Mouse (Mus musculus): ENCODE results near the gene Cyp4x1. TPM values are rescaled to one million over a fixed set of nuclear protein-coding genes. Genes with fewer than 3 reads are reported as not detected.
A peak's percentile ranks its signal among the peaks of the same experiment; 100 is the strongest.

Gene Cyp4x1
- polyA plus RNA-seq, 1 experiment from 2014 or later = not detected

DNA sequence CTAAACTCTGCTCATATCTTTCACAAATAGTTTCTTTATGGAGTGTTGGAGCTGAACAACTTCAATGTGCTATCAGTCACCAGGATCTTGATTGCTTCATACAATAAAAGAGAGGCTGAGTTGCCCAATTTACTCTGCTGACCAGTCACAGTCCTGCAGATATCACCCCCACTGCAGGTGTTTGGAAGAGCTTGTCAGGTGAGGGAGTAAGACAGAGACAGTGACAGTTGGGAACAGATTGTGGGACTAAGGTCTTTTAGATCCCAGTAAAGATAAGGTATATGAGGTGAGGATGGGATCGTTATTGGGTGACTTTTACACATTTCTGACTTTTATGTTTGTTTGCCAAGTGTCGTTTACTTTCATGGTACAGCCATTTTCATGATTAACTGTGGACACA is 22.9 kb downstream of the Cyp4x1 start:
- TF ChIP-seq EP300 (IDR thresholded peaks at IDR 0.05) (no peak), CTCF (IDR thresholded peaks at IDR 0.05) (no peak)
- Histone ChIP-seq H3K27ac (ENCODE audit: low read length) (no peak overlapping the region), H3K27me3 (replicated peaks; ENCODE audit: insufficient read depth, low read length) (no peaks in the 10 kb centered on the region), H3K4me2 (replicated peaks; ENCODE audit: low read depth, low read length) (no peak overlapping the region), H3K4me3 (ENCODE audit: low read depth, low read length) (no peak overlapping the region), H3K9ac (replicated peaks; ENCODE audit: low read depth) (no peak overlapping the region), H3K4me1 (ENCODE audit: insufficient read depth, low read depth, low read length) (no peaks in the 10 kb centered on the region), H3K9me3 (ENCODE audit: low read length) (no peaks in the 10 kb centered on the region), H3K36me3 (ENCODE audit: insufficient read depth, low read length) (no peaks in the 10 kb centered on the region)
- DNase-seq (ENCODE audit: low spot score) = no peak
- 60% methylated on average over 2 of the region's 2 CpGs for WGBS
- no peak for ATAC-seq

DNA sequence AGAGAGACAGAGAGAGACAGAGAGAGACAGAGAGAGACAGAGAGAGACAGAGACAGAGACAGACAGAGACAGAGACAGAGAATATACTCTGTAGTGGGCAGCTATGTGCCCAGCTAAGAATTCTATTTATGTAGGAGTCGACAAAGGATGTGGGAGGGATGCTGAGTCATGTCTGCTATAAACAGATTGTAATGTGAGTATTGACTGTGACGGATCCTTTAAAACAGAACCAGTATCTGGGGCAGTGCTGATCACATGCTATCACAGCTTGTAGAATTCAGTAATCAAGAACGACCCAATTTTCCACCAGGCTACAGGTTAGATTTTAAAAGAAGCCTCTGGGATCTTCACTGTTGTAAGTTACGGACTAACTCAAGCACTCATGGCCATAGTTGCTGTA is 30.6 kb downstream of the Cyp4x1 start:
- Histone ChIP-seq H3K4me1 (ENCODE audit: insufficient read depth, low read depth, low read length) (no peaks in the 10 kb centered on the region), H3K9ac (replicated peaks; ENCODE audit: low read depth) (no peak overlapping the region), H3K36me3 (ENCODE audit: insufficient read depth, low read length) (no peaks in the 10 kb centered on the region), H3K9me3 (ENCODE audit: low read length) (no peaks in the 10 kb centered on the region), H3K4me3 (ENCODE audit: low read depth, low read length) (no peak overlapping the region), H3K27ac (ENCODE audit: low read length) (no peak overlapping the region), H3K4me2 (replicated peaks; ENCODE audit: low read depth, low read length) (no peak overlapping the region), H3K27me3 (replicated peaks; ENCODE audit: insufficient read depth, low read length) (no peaks in the 10 kb centered on the region)
- ATAC-seq (no peak), DNase-seq (ENCODE audit: low spot score) (no peak)
- WGBS = 57% methylated on average over 4 of the region's 4 CpGs
- TF ChIP-seq CTCF (IDR thresholded peaks at IDR 0.05) = no peak
- no peak for TF ChIP-seq EP300 (IDR thresholded peaks at IDR 0.05)

DNA sequence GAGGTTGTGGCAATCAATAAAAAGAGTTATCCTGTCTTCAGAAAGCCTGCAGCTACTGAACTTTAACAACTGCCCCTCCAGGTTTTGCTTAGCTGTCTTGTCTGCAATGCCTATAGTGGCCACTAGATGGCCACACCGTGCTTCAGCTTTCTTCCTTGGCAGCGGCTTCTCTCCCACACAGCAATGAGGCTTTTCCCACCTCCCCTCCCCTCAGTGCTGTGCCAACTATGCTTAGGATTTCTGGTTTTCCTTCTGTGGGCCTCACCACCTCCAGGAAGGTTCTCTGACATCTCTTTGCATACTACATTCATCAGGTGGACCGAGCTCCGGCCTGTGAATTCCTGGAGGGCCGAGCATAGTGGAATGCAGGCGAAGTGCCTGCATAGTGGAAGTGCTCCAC is 32.4 kb downstream of the Cyp4x1 start:
- no peaks in the 10 kb centered on the region for H3K27me3 ChIP-seq (replicated peaks; ENCODE audit: insufficient read depth, low read length)
- H3K9ac ChIP-seq (replicated peaks; ENCODE audit: low read depth) = no peak overlapping the region
- peak overlapping the region; percentile 27; the same call in 1 of the 2 replicates for H3K4me2 ChIP-seq (replicated peaks; ENCODE audit: low read depth, low read length)
- ATAC-seq (peak; percentile 75), DNase-seq (ENCODE audit: low spot score) (peak; percentile 73)
- TF ChIP-seq EP300 (IDR thresholded peaks at IDR 0.05) = peak; percentile 51; the same call in 1 of the 2 replicates
- peak; percentile 97 for TF ChIP-seq CTCF (IDR thresholded peaks at IDR 0.05)
- H3K9me3 ChIP-seq (ENCODE audit: low read length) = no peaks in the 10 kb centered on the region
- H3K27ac ChIP-seq (ENCODE audit: low read length) = no peak overlapping the region
- H3K4me1 ChIP-seq (ENCODE audit: insufficient read depth, low read depth, low read length) = peaks cover 3% of the 10 kb centered on the region; the same call in 1 of the 2 replicates
- 31% methylated on average over 6 of the region's 6 CpGs for WGBS
- H3K36me3 ChIP-seq (ENCODE audit: insufficient read depth, low read length) = no peaks in the 10 kb centered on the region
- H3K4me3 ChIP-seq (ENCODE audit: low read depth, low read length) = no peak overlapping the region

DNA sequence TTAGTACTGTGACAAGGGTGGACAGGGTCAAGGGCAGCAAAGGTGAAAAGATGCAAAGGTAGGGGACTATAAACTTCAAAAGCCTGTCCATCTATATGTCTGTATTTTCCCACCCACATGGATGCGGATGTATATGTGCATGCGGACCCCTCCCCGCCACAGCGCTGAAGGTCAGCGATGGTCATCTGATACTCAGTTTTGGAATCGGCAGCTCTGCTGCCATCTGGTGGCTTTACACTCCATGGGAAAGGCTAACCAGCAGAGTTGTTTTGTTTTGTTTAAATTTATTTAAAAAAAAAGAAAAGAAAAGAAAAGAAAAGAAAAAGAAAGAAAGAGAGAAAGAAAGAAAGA is 37.0 kb downstream of the Cyp4x1 start:
- DNase-seq (ENCODE audit: low spot score) (peak; percentile 36), ATAC-seq (no peak)
- H3K4me3 ChIP-seq (ENCODE audit: low read depth, low read length) = 0 out of 2 replicates have a peak overlapping the region, but pooled peaks have one; percentile 3
- H3K27me3 ChIP-seq (replicated peaks; ENCODE audit: insufficient read depth, low read length) = no peaks in the 10 kb centered on the region
- H3K27ac ChIP-seq (ENCODE audit: low read length) = no peak overlapping the region
- peaks cover 7% of the 10 kb centered on the region; the same call in 1 of the 2 replicates for H3K4me1 ChIP-seq (ENCODE audit: insufficient read depth, low read depth, low read length)
- TF ChIP-seq CTCF (IDR thresholded peaks at IDR 0.05) = peak; percentile 68
- no peak for TF ChIP-seq EP300 (IDR thresholded peaks at IDR 0.05)
- under 1% methylated on average over 6 of the region's 6 CpGs for WGBS
- H3K4me2 ChIP-seq (replicated peaks; ENCODE audit: low read depth, low read length) = peak overlapping the region; percentile 92
- H3K9ac ChIP-seq (replicated peaks; ENCODE audit: low read depth) = no peak overlapping the region
- H3K9me3 ChIP-seq (ENCODE audit: low read length) = no peaks in the 10 kb centered on the region
- H3K36me3 ChIP-seq (ENCODE audit: insufficient read depth, low read length) = no peaks in the 10 kb centered on the region

DNA sequence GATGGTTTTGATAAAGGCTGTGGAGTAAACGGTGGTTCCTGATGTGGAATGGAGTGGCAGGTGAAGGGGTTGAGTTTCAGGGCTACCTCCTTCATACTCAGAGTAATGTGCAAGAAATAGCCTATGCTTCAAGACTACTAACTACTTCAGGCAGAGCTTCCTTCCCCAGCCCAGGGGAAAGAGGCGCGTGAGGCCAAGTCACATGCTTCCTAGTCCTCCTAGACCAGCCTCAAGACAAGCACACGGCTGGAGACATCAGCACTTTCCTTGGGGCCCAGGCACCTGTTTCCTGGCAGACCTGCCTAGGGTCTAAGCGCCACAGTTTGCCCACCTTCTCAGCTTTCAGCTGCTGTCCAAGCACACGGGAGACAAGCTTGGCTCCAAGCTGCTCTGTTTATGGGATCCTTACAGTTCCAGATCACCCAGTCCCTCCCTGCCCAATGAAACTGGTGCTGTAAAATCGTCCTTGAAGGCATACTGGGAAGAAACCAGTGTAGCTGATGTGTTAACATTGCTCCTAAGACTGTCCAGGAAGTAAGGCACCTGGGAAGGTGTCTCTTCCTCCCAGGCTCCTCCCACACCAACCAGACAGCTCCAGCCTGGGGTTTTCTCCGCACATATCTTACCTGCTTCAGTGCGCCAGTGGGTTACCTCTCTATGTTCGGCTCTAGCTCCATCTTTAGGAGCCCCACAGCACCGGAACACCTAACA is 37.5 kb downstream of the Cyp4x1 start:
- Histone ChIP-seq H3K9me3 (ENCODE audit: low read length) (no peaks in the 10 kb centered on the region), H3K4me2 (replicated peaks; ENCODE audit: low read depth, low read length) (peak overlapping the region; percentile 92), H3K9ac (replicated peaks; ENCODE audit: low read depth) (0 out of 2 replicates have a peak overlapping the region, but pooled peaks have one; percentile 2), H3K4me3 (ENCODE audit: low read depth, low read length) (peak overlapping the region; percentile 43), H3K27me3 (replicated peaks; ENCODE audit: insufficient read depth, low read length) (no peaks in the 10 kb centered on the region), H3K36me3 (ENCODE audit: insufficient read depth, low read length) (no peaks in the 10 kb centered on the region), H3K4me1 (ENCODE audit: insufficient read depth, low read depth, low read length) (peaks cover 7% of the 10 kb centered on the region; the same call in 1 of the 2 replicates), H3K27ac (ENCODE audit: low read length) (peak overlapping the region; percentile 35; the same call in 1 of the 2 replicates)
- no peak for DNase-seq (ENCODE audit: low spot score)
- TF ChIP-seq CTCF (IDR thresholded peaks at IDR 0.05) (no peak), EP300 (IDR thresholded peaks at IDR 0.05) (no peak)
- ATAC-seq = peak; percentile 43
- WGBS = 11% methylated on average over 11 of the region's 11 CpGs

DNA sequence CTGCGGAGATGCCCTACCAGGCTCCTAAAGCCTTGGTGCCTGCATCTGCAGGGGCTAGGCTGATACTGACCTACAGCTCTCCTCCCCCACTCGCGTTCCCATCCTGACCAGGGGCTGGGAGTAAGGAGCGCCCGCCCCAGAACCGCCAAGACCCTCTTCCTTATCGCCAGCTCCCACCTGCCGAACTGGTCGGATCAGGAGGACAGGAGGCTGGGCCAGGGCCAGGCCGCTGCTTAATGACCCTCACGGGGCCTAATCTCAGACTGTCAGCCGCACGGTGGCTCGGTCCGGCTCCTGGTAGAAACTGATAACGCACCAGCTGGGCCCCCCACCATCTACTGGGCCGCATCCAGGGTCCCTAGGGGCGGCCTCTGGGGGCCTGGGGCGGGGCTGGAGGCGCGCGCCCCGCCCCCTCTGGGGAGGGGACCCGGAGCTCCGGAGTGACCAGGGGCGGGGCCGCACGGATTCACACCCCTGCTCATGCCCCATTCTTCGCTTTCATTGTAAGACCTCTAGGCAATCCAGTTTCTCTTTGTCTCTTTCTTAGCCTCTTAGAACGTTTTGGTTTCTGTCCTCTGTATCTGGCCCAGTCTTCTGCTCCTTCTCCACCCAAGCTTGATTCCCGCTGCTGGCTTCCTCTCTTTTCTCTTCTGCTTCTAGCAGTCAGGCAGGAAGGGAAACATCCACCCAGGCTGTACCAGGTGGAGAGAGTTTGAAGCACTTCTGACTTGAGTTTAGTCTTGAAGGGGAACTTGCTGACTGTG is 38.2 kb downstream of the Cyp4x1 start:
- H3K27me3 ChIP-seq (replicated peaks; ENCODE audit: insufficient read depth, low read length) = no peaks in the 10 kb centered on the region
- no peaks in the 10 kb centered on the region for H3K36me3 ChIP-seq (ENCODE audit: insufficient read depth, low read length)

More for the DNA sequence above, 38.2 kb downstream of the Cyp4x1 start:
- Histone ChIP-seq H3K4me2 (replicated peaks; ENCODE audit: low read depth, low read length) (peak overlapping the region; percentile 92), H3K4me3 (ENCODE audit: low read depth, low read length) (peak overlapping the region; percentile 43), H3K4me1 (ENCODE audit: insufficient read depth, low read depth, low read length) (peaks cover 7% of the 10 kb centered on the region; the same call in 1 of the 2 replicates), H3K27ac (ENCODE audit: low read length) (peak overlapping the region; percentile 35; the same call in 1 of the 2 replicates), H3K9ac (replicated peaks; ENCODE audit: low read depth) (peak overlapping the region; percentile 2; the same call in 1 of the 2 replicates), H3K9me3 (ENCODE audit: low read length) (no peaks in the 10 kb centered on the region)
- TF ChIP-seq CTCF (IDR thresholded peaks at IDR 0.05) (no peak), EP300 (IDR thresholded peaks at IDR 0.05) (no peak)
- peak; percentile 81 for ATAC-seq
- WGBS = 2% methylated on average over 25 of the region's 31 CpGs
- peak; percentile 57 for DNase-seq (ENCODE audit: low spot score)

Data from lung, postnatal 0 days (tissue).